Comparison of ENCODE assay signal across 18 mouse cellular contexts in genomic region chrX:85731133-85731938, GRCm38 (mm10). TPM values are rescaled to one million over a fixed set of nuclear protein-coding genes. Genes with fewer than 3 reads are reported as not detected.
DNase-seq lines count a peak whose midpoint lies in the region; ATAC-seq and TF ChIP-seq lines count a peak whose summit lies in the region.
"Had no signal": no experiment of that assay in that cellular context is flagged by ENCODE, and none has a peak within 500 bp of the region (broad histone marks: within the 10 kb centered on the region; RNA-seq: fewer than 3 reads in every experiment).

No protein-coding gene starts in this region.

- H3K27me3 ChIP-seq in heart, embryonic 11.5 days (ENCODE audit: control insufficient read depth, insufficient read depth, low read length): no peaks in the 10 kb centered on the region
- H3K27me3 ChIP-seq in heart, embryonic 15.5 days: no peaks in the 10 kb centered on the region
- H3K27me3 ChIP-seq in stomach, postnatal 0 days (ENCODE audit: control insufficient read depth, insufficient read depth, low read length): no peaks in the 10 kb centered on the region
- H3K27me3 ChIP-seq: embryonic facial prominence, embryonic 12.5 days; forebrain, embryonic 15.5 days; hindbrain, embryonic 13.5 days had no signal

- 67% methylated on average over 9 of the region's 9 CpGs for WGBS in heart, embryonic 11.5 days (ENCODE audit: insufficient replicate concordance)
- 52% methylated on average over 9 of the region's 9 CpGs for WGBS in heart, embryonic 15.5 days
- 73% methylated on average over 9 of the region's 9 CpGs for WGBS in stomach, postnatal 0 days

- H3K9ac ChIP-seq in heart, embryonic 11.5 days (ENCODE audit: low read depth, low read length): no peak overlapping the region
- no peak overlapping the region for H3K9ac ChIP-seq in heart, embryonic 15.5 days
- no peak overlapping the region for H3K9ac ChIP-seq in stomach, postnatal 0 days (ENCODE audit: low read length)
- H3K9ac ChIP-seq: embryonic facial prominence, embryonic 12.5 days; forebrain, embryonic 15.5 days; hindbrain, embryonic 13.5 days had no signal

- intact Hi-C loops in heart, postnatal 36 days (cut with DNase I): no loop called here

- no peak for TF ChIP-seq CTCF in stomach, postnatal 0 days (IDR thresholded peaks at IDR 0.05; ENCODE audit: low read depth)

- H3K9me3 ChIP-seq in heart, embryonic 11.5 days (replicated peaks; ENCODE audit: control insufficient read depth, low read length): no peaks in the 10 kb centered on the region
- no peaks in the 10 kb centered on the region for H3K9me3 ChIP-seq in heart, embryonic 15.5 days (replicated peaks)
- H3K9me3 ChIP-seq in stomach, postnatal 0 days (ENCODE audit: control insufficient read depth, low read length): no peaks in the 10 kb centered on the region
- H3K9me3 ChIP-seq: embryonic facial prominence, embryonic 12.5 days; forebrain, embryonic 15.5 days; hindbrain, embryonic 13.5 days had no signal

- H3K27ac ChIP-seq in heart, embryonic 11.5 days (ENCODE audit: low read depth, low read length): peak overlapping the region; percentile 59
- peak overlapping the region; percentile 82 for H3K27ac ChIP-seq in heart, embryonic 15.5 days
- H3K27ac ChIP-seq in stomach, postnatal 0 days (replicated peaks): no peak overlapping the region
- H3K27ac ChIP-seq: embryonic facial prominence, embryonic 12.5 days; forebrain, embryonic 15.5 days; hindbrain, embryonic 13.5 days; hindbrain, postnatal 0 days had no signal

- H3K36me3 ChIP-seq in heart, embryonic 11.5 days (ENCODE audit: control insufficient read depth, insufficient read depth, low read length): no peaks in the 10 kb centered on the region
- H3K36me3 ChIP-seq in heart, embryonic 15.5 days: no peaks in the 10 kb centered on the region; the same call in 1 of the 2 replicates
- H3K36me3 ChIP-seq in stomach, postnatal 0 days (ENCODE audit: control insufficient read depth, insufficient read depth, low read length): no peaks in the 10 kb centered on the region
- H3K36me3 ChIP-seq: embryonic facial prominence, embryonic 12.5 days; forebrain, embryonic 15.5 days; hindbrain, embryonic 13.5 days had no signal

- no peaks in the 10 kb centered on the region for H3K4me1 ChIP-seq in heart, embryonic 11.5 days (ENCODE audit: control insufficient read depth, insufficient read depth, low read length)
- H3K4me1 ChIP-seq in heart, embryonic 15.5 days (replicated peaks): no peaks in the 10 kb centered on the region
- H3K4me1 ChIP-seq in stomach, postnatal 0 days (replicated peaks; ENCODE audit: control insufficient read depth, insufficient read depth): no peaks in the 10 kb centered on the region
- H3K4me1 ChIP-seq: embryonic facial prominence, embryonic 12.5 days; forebrain, embryonic 15.5 days; hindbrain, embryonic 13.5 days had no signal

- no peak overlapping the region for H3K4me3 ChIP-seq in heart, embryonic 11.5 days (ENCODE audit: low read depth, low read length)
- no peak overlapping the region for H3K4me3 ChIP-seq in heart, embryonic 15.5 days
- H3K4me3 ChIP-seq in stomach, postnatal 0 days (ENCODE audit: low read depth, low read length): no peak overlapping the region
- H3K4me3 ChIP-seq: embryonic facial prominence, embryonic 12.5 days; forebrain, embryonic 15.5 days; hindbrain, embryonic 13.5 days had no signal

- no peak; the same call in 1 of the 2 replicates for ATAC-seq in heart, embryonic 11.5 days (replicated peaks; ENCODE audit: insufficient number of reproducible peaks, low FRiP score, low TSS enrichment)
- peak; percentile 74 for ATAC-seq in heart, embryonic 15.5 days (replicated peaks; ENCODE audit: insufficient number of reproducible peaks, insufficient read depth, low FRiP score, low read depth)
- ATAC-seq in stomach, postnatal 0 days (ENCODE audit: low FRiP score, low TSS enrichment): no peak
- ATAC-seq: forebrain, embryonic 15.5 days; hindbrain, postnatal 0 days had no signal

- peak; percentile 18 to 29 for DNase-seq in heart, adult 18-20 months
- DNase-seq in heart, postnatal 36 days: no peak
- peak; percentile 12 for DNase-seq in heart, postnatal 4 days
- DNase-seq in stomach, postnatal 0 days (ENCODE audit: low spot score): no peak
- no peak for DNase-seq in kidney, adult 8-10 months
- DNase-seq: adrenal gland, postnatal 10 days; B cell, adult 2 months; cerebellum, adult 11 months; cerebellum, adult 8-10 months; cerebellum, postnatal 14 days; gastrocnemius, postnatal 10 days; kidney, adult 11 months had no signal

- H3K4me2 ChIP-seq in heart, embryonic 11.5 days: no peak overlapping the region
- no peak overlapping the region for H3K4me2 ChIP-seq in heart, embryonic 15.5 days
- no peak overlapping the region for H3K4me2 ChIP-seq in stomach, postnatal 0 days (replicated peaks; ENCODE audit: low read depth)
- H3K4me2 ChIP-seq: embryonic facial prominence, embryonic 12.5 days; forebrain, embryonic 15.5 days; hindbrain, embryonic 13.5 days had no signal

- no peak for TF ChIP-seq EP300 in stomach, postnatal 0 days (optimal IDR thresholded peaks at IDR 0.05)

RNA-seq across cellular contexts. Expression of gene Gk, which starts 45.3 kb away (rescaled TPM):
- total RNA-seq in heart, adult 18-20 months (2021): 10 to 100 TPM; 20.2 to 30.0 TPM
- 10 to 100 TPM; 23.8 to 29.9 TPM for total RNA-seq in heart, postnatal 36 days (2021)
- polyA plus RNA-seq in heart, embryonic 11.5 days (2014; fragmentation: Nextera tagmentation; extraction: Ambion mirVana): 15.3 and 19.2 TPM in 2 replicates
- polyA plus RNA-seq in heart, embryonic 15.5 days (2015; fragmentation: Nextera tagmentation; extraction: Ambion mirVana): 22.3 and 22.6 TPM in 2 replicates
- total RNA-seq in heart, postnatal 4 days (2021): 10 to 100 TPM; 42.8 to 49.3 TPM
- polyA plus RNA-seq in stomach, postnatal 0 days (2015; fragmentation: Nextera tagmentation; extraction: Ambion mirVana): 17.4 and 17.8 TPM in 2 replicates

Comparison
In these comparisons a context has a peak if more than half of its experiments do, and no peak if none do; other contexts are left out.
1. DNase-seq: peak in heart, adult 18-20 months (2 of 2) and heart, postnatal 4 days (single experiment); none in heart, postnatal 36 days (0 of 2), stomach, postnatal 0 days (single experiment) and kidney, adult 8-10 months (0 of 2).